Comparison of ENCODE assay signal across 8 mouse cellular contexts in genomic region chr6:91842897-91843627, GRCm38 (mm10). TPM values are rescaled to one million over a fixed set of nuclear protein-coding genes. Genes with fewer than 3 reads are reported as not detected.
A peak's percentile ranks its signal among the peaks of the same experiment; 100 is the strongest.
DNase-seq lines count a peak whose midpoint lies in the region; ATAC-seq and TF ChIP-seq lines count a peak whose summit lies in the region.

No protein-coding gene starts in this region.

- peak overlapping the region; percentile 69 for H3K9ac ChIP-seq in forebrain, embryonic 13.5 days
- H3K9ac ChIP-seq in limb, embryonic 15.5 days, result no peak overlapping the region

- H3K4me3 ChIP-seq in gastrocnemius, adult 2 months, result peak overlapping the region; percentile 55
- peak overlapping the region; percentile 58 for H3K4me3 ChIP-seq in forebrain, embryonic 13.5 days
- H3K4me3 ChIP-seq in limb, embryonic 15.5 days, result peak overlapping the region; percentile 45

- peak; percentile 10; the same call in 1 of the 2 replicates for TF ChIP-seq CTCF in gastrocnemius, adult 2 months (IDR thresholded peaks at IDR 0.05)

- no peak for DNase-seq in gastrocnemius, adult 2 months
- DNase-seq in gastrocnemius, postnatal 4 days (ENCODE audit: low spot score in 2 of 2), result no peak
- peak; percentile 40 for DNase-seq in ES-CJ7 (ENCODE audit: low read depth, low spot score)
- DNase-seq in frontal cortex, postnatal 25 days (ENCODE audit: low spot score in 2 of 2), result no peak
- no peak for DNase-seq in yolk sac, embryonic 10.5 days (ENCODE audit: low spot score)

- WGBS in forebrain, embryonic 13.5 days, result 2% methylated on average over 46 of the region's 46 CpGs
- 3% methylated on average over 42 of the region's 46 CpGs for WGBS in limb, embryonic 15.5 days

- H3K36me3 ChIP-seq in forebrain, embryonic 13.5 days (ENCODE audit: poor library complexity, severe bottlenecking), result no peaks in the 10 kb centered on the region
- no peaks in the 10 kb centered on the region for H3K36me3 ChIP-seq in limb, embryonic 15.5 days

- ATAC-seq in forebrain, embryonic 13.5 days, result 0 out of 2 replicates have a peak, but pooled peaks have one; percentile 1
- no peak for ATAC-seq in limb, embryonic 15.5 days (ENCODE audit: insufficient number of reproducible peaks, low FRiP score, low TSS enrichment, low read depth)
- ATAC-seq in erythroblast, adult 5-6 weeks (replicated peaks; ENCODE audit: low FRiP score, poor library complexity, severe bottlenecking), result no peak

- H3K27ac ChIP-seq in gastrocnemius, adult 2 months, result no peak overlapping the region
- H3K27ac ChIP-seq in forebrain, embryonic 13.5 days, result no peak overlapping the region
- no peak overlapping the region for H3K27ac ChIP-seq in limb, embryonic 15.5 days

- peaks cover 64% of the 10 kb centered on the region for H3K27me3 ChIP-seq in forebrain, embryonic 13.5 days
- H3K27me3 ChIP-seq in limb, embryonic 15.5 days, result peaks cover 86% of the 10 kb centered on the region

- peaks cover 34% of the 10 kb centered on the region for H3K4me1 ChIP-seq in forebrain, embryonic 13.5 days
- H3K4me1 ChIP-seq in limb, embryonic 15.5 days, result peaks cover 9% of the 10 kb centered on the region

- intact Hi-C loops in gastrocnemius, adult 2 months (cut with DNase I), result no loop called here

- H3K9me3 ChIP-seq in forebrain, embryonic 13.5 days (replicated peaks), result no peaks in the 10 kb centered on the region
- H3K9me3 ChIP-seq in limb, embryonic 15.5 days, result no peaks in the 10 kb centered on the region

- peak overlapping the region; percentile 92 for H3K4me2 ChIP-seq in forebrain, embryonic 13.5 days
- peak overlapping the region; percentile 88 for H3K4me2 ChIP-seq in limb, embryonic 15.5 days

RNA-seq across cellular contexts. Expression of gene Grip2, which starts 16.0 kb away (rescaled TPM):
- total RNA-seq in gastrocnemius, adult 2 months (2021), result 1 to 10 TPM; 4.5 to 5.2 TPM
- total RNA-seq in gastrocnemius, postnatal 4 days (2021), result 10 to 100 TPM; 14.6 to 18.4 TPM
- polyA plus RNA-seq in forebrain, embryonic 13.5 days (2015; fragmentation: Nextera tagmentation; extraction: Ambion mirVana), result 2.2 and 3.1 TPM in 2 replicates
- 1.7 and 4.0 TPM in 2 replicates for polyA plus RNA-seq in limb, embryonic 15.5 days (2015; fragmentation: Nextera tagmentation; extraction: Ambion mirVana)
- not detected in 2 replicates for total RNA-seq in erythroblast, adult 5-6 weeks (2015; ENCODE audit: low replicate concordance)
- not detected in 2 replicates for total RNA-seq in erythroblast, adult 5-6 weeks (2017; ENCODE audit: low replicate concordance)

RNA-seq across cellular contexts. Expression of gene Ccdc174, which starts 34.8 kb away (rescaled TPM):
- total RNA-seq in gastrocnemius, adult 2 months (2021), result 10 to 100 TPM; 10.1 to 11.6 TPM
- total RNA-seq in gastrocnemius, postnatal 4 days (2021), result 10 to 100 TPM; 11.9 to 15.1 TPM
- 48.7 and 60.7 TPM in 2 replicates for polyA plus RNA-seq in forebrain, embryonic 13.5 days (2015; fragmentation: Nextera tagmentation; extraction: Ambion mirVana)
- polyA plus RNA-seq in limb, embryonic 15.5 days (2015; fragmentation: Nextera tagmentation; extraction: Ambion mirVana), result 31.0 and 31.7 TPM in 2 replicates
- 16.7 and 21.7 TPM in 2 replicates for total RNA-seq in erythroblast, adult 5-6 weeks (2015; ENCODE audit: low replicate concordance)
- 23.2 and 48.7 TPM in 2 replicates for total RNA-seq in erythroblast, adult 5-6 weeks (2017; ENCODE audit: low replicate concordance)

RNA-seq across cellular contexts. Expression of gene 4930590J08Rik, which starts 59.5 kb away (rescaled TPM):
- 1 to 10 TPM; 1.6 to 2.9 TPM for total RNA-seq in gastrocnemius, adult 2 months (2021)
- 1 to 10 TPM; 1.1 to 1.6 TPM for total RNA-seq in gastrocnemius, postnatal 4 days (2021)
- 0.62 and 1.4 TPM in 2 replicates for polyA plus RNA-seq in forebrain, embryonic 13.5 days (2015; fragmentation: Nextera tagmentation; extraction: Ambion mirVana)
- 0.14 and 0.41 TPM in 2 replicates for polyA plus RNA-seq in limb, embryonic 15.5 days (2015; fragmentation: Nextera tagmentation; extraction: Ambion mirVana)
- not detected in 2 replicates for total RNA-seq in erythroblast, adult 5-6 weeks (2015; ENCODE audit: low replicate concordance)
- total RNA-seq in erythroblast, adult 5-6 weeks (2017; ENCODE audit: low replicate concordance), result 0.51 and 1.5 TPM in 2 replicates

Comparison
In these comparisons a context has a peak if more than half of its experiments do, and no peak if none do; other contexts are left out.
1. RNA of gene Grip2, which starts 16.0 kb away (total RNA-seq): 14.6 to 18.4 TPM in gastrocnemius, postnatal 4 days and 4.5 to 5.2 TPM in gastrocnemius, adult 2 months; not detected in erythroblast, adult 5-6 weeks; every median in the first group is over 4 times any median in the second.
2. Peak in every context shown above with its lines, with median percentiles within 50 percentile points of each other: H3K4me3 ChIP-seq.